Mouse (Mus musculus): ENCODE data around the gene Dbh.

Dbh gene

GRCm38 (mm10) chr2:27164796-27165590 is at the start of gene Dbh:
Gene Dbh, plus strand, starts transcription at chr2:27165233.
- no peak for DNase-seq (ENCODE audit: low read depth, low spot score)

GRCm38 (mm10) chr2:27118452-27118851 is 46.6 kb upstream of the Dbh start:
- no peak for DNase-seq (ENCODE audit: low read depth, low spot score)

DNA sequence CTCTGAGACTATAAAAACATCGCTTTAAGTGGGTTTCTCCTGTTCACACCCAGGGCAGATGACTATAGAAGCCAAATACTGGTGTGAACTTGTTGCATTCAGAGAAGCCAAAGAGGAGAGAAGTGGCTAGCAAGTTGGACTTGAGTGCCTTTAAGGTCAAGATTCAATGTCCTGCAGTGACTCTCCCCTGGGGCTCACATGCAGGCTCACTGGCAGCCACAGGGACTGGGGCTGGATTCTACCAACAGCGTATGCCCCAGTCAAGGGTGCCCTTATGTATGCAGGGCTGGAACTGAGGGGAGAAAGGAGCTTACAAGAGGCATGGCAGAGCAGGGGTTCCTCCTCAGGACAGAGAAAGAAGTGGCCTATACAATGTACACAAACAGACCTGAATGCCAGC is 45.3 kb upstream of the Dbh start:
- DNase-seq (ENCODE audit: low read depth, low spot score): no peak

- no peak for DNase-seq (ENCODE audit: low read depth, low spot score)
Observed at GRCm38 (mm10) chr2:27120241-27120641, 44.8 kb upstream of the Dbh start.

DNA sequence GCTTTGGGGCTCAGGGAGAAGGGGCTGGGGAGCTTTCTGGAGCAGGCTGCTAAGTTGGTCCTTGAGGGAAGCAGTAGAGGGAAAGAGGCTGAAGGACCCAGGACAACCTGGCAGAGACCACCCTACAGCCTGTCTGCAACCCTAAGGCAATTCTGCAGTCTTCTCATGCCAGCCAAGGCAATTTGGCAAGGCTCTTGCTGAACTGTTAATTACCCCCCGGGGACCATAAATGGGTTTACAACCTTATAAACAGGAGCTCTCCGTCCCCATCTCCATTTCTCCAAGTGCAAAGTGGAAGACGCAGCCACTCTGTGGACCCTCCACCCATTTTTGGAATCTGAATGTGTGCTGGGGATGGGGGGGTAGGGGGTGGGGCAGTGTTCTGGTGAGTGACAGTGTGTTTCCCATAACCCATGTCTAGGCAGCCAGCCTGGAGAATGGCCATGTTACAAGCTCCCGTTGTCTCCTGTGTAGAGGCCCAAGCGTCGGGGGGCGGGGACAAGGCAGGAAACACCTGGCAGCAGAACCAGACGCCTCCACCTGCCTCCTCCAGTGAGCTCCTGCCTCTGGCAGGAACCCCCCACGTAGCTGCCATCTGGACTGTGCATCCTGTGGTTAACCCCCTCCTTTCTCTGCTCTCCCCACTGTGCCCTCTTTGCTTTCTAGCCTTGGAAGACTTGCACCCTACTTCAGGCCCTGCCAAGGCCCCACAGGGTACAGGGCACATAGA is 43.2 kb upstream of the Dbh start:
- DNase-seq (ENCODE audit: low read depth, low spot score): no peak

GRCm38 (mm10) chr2:27122578-27122977 is 42.5 kb upstream of the Dbh start:
- no peak for DNase-seq (ENCODE audit: low read depth, low spot score)

- no peak for DNase-seq (ENCODE audit: low read depth, low spot score)
Observed at GRCm38 (mm10) chr2:27123121-27123520, 41.9 kb upstream of the Dbh start.

DNA sequence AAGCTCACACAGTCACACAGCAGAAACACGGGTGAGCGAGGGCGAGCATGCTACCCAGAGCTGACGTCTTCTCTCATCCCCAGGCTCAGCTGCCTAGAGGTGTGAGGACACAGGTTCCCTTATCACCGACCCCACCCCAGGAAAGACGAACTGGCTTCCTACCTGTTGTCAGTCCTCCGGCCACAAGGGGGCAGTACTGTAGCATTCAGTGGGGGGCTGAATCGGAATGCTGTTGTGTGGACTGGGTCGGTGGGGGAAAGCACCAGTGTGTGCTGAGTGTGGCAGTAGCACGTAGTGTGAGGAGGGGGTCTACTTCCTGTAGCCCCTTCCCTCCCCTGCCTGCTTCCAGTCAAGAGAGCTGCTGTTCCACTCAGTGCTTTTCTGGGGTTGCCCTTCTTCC is 39.1 kb upstream of the Dbh start:
- peak; percentile 75 for DNase-seq (ENCODE audit: low read depth, low spot score)

DNA sequence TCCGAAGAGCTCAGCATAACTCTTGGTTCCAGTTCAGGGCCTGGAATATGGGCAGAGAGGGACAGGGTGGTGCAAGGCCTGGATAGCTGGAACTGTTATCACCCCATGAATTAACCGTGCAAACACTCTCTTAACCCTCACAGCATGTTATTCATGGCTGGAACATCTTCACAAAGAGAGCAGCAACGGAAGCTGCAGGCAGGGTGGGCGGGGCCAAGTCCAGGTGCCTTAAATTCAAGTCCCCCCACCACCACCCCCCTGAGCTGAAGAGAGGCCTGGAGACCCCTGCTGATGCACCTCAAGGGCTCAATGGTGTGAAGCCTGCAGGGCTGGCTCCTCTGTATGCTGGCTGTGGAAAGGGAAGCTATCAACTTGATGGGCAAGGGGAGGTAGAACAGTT is 38.5 kb upstream of the Dbh start:
- peak; percentile 9 for DNase-seq (ENCODE audit: low read depth, low spot score)

DNA sequence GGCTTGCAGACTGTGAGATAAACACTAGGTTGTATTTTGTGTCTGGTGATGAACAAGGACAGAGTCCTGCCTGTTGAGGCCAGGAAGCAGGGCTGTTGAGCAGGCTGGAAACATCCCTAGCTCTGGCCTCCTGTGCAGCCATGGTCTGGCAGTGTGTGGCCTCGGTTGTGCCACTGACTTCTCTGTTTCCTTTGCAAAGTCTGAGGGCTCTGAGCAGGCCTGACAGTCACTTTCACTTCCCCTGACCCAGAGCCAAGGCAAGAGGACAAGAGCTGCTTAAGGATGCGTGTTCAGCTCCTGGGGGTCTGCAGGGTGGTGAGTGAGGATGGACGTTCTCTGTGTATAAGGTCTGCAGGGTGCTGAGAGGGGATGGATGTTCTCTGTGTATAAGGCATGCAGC is 36.0 kb upstream of the Dbh start:
- DNase-seq (ENCODE audit: low read depth, low spot score): no peak

DNA sequence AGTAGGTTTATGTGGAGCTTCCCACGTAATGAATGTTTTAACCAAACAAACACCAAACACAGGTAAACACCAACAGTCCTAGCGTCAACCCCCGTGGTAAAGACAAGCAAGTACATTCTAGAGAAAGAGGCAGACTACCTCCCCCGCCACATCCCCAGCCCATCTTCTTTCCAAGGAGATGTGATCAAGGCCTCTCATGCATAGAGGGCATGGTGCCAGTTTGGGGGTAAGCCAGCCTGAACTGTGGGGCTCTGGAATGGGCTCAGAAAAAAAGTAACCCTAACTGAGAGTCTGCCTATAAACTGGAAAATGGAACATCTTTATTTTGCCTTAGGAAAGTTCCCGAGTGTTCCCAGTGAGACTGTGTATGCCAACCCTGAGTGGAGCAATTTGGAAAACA is 29.1 kb upstream of the Dbh start:
- DNase-seq (ENCODE audit: low read depth, low spot score): no peak

- DNase-seq (ENCODE audit: low read depth, low spot score): no peak
Observed at GRCm38 (mm10) chr2:27136336-27136735, 28.7 kb upstream of the Dbh start.

GRCm38 (mm10) chr2:27136789-27137188 is 28.2 kb upstream of the Dbh start:
- no peak for DNase-seq (ENCODE audit: low read depth, low spot score)

GRCm38 (mm10) chr2:27138356-27138755 is 26.7 kb upstream of the Dbh start:
- no peak for DNase-seq (ENCODE audit: low read depth, low spot score)

GRCm38 (mm10) chr2:27141950-27142693 is 22.9 kb upstream of the Dbh start, which contains the start of gene Fam163b:
Gene Fam163b, minus strand, starts transcription at chr2:27142491.
- DNase-seq (ENCODE audit: low read depth, low spot score): peak; percentile 76

DNA sequence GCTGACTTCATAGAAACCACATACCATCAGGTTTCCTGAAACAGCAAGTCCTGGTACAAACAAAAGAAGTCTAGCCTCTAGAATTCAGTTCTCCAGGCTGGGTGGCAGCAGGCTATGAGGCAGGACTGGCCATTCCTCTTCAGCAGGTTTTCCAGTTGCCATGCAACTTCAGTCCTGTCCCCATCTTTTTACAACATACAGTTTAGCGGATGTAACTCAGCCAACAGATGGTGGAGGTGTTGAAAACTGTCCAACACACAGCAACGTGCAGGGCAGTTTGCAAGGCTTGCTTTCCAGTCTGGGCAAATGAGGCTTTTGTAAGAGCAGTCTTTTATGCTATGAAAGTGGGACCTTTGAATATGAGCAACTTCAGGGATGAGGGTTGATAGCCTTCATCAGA is 20.1 kb upstream of the Dbh start:
- no peak for DNase-seq (ENCODE audit: low read depth, low spot score)

GRCm38 (mm10) chr2:27146840-27147239 is 18.2 kb upstream of the Dbh start:
- no peak for DNase-seq (ENCODE audit: low read depth, low spot score)

- DNase-seq (ENCODE audit: low read depth, low spot score): no peak
Observed at GRCm38 (mm10) chr2:27149457-27149856, 15.6 kb upstream of the Dbh start.

DNA sequence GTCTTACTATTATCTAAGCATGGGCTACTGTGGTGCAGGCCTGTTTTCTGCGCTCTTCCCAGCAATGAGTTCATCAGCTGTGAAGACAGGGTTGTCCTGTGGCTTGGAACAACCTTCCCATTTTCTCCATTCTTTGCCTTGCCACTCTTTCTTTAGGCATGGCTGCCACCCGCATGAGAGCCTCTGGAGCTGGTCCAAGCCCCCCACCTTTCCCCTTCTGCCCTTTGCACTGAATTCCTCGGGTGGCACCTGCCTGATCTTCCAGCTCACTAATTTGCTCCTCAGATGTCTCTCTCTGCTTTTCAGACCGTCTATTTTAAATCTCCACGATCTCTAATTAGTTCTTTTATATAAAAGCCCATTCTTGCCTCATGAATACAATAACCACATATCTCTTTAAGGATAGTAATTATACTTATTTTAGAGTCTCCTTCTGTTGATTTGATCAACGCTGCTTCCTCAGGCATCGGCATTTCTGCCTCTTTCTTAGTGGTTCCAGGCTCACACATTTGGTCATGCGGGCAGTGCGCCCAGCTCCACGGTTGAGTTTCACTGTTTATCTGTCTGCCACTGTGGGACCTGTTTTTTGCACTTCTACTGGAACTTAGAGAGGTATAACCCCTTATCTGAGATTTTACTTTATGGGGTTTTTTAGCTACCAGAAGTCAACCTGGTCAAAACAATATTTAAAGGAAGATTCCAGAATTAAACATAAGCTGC is 10.4 kb upstream of the Dbh start:
- DNase-seq (ENCODE audit: low read depth, low spot score): no peak

DNA sequence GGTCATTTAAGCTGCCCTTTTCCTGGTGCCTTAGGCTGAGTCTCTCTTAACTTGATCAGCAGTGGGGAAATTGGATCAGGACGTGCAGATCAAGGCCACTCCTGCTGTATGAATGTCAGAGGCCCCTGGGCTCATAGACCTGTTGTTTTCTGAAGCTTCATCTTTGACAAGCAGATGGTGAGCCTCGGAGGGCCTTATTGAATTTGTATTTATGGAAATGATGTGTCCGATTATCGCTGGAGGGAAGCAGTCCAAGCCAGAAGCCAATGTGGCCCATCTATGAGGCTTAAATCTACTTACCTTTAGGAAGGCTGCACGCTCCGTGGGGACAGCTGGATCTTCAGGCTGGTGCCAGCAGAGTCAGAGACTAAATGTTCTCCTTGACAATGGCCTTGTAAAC is 8.4 kb upstream of the Dbh start:
- DNase-seq (ENCODE audit: low read depth, low spot score): no peak

DNA sequence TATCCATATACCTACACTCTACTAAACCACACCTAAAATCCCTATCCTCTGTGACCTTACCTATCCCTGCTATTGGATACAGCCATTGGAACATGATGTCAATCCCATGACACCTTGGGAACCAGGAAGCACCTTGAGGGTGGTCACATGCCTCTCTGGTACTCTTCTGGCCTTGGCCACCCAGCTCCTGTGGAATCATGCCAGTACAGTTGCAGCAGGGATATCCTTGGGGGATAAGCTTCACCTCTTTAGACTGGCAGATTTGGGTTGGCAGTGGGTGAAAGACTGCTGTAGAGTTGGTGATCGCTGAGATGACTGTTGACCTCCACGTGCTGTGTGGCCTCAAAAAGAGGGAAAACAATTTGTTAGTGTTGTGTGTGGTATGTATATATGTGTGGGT is 3.5 kb upstream of the Dbh start:
- no peak for DNase-seq (ENCODE audit: low read depth, low spot score)

- no peak for DNase-seq (ENCODE audit: low read depth, low spot score)
Observed at GRCm38 (mm10) chr2:27162656-27163055, 2.4 kb upstream of the Dbh start.
